Mouse (Mus musculus) cerebellum, adult 2 months (tissue): Measurements from ENCODE around the gene Xpo5.

Source experiments
- CTCF ChIP-seq: fragments of 200-500 bp; IDR thresholded peaks from 2 replicates; pipeline ENCODE4 v1.5.1; 2011; ENCODE audit warnings: low read depth, mild to moderate bottlenecking, control low read depth, low read length, moderate library complexity, borderline replicate concordance; ENCODE audit not compliant: insufficient read depth
- POLR2A ChIP-seq: fragments of 200-500 bp; IDR thresholded peaks from 2 replicates; pipeline ENCODE4 v1.6.1; 2011; ENCODE audit warnings: low read length, control low read depth, borderline replicate concordance; ENCODE audit not compliant: insufficient read depth

DNA sequence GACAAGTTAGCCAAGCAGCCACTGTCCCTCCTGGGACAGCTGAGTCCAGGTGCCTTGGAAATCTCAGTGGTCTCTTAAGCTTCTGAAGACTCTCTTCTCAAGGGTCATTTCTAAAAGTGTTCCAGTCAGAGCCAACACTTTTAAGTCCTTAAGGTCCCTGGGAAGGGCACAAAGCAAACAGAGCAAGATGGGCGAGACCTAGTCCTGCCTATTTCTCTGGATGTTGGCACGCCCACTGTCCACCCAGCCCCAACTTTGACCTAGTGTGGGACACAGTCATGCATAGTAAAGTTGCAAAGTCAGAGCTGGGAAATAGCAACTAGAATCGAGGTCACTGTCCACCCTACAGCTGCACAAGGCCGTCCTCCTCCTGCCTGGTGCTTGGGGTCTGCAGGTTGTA is 40.4 kb downstream of the Xpo5 start:
- TF ChIP-seq POLR2A (no peak), CTCF (no peak)
